Mouse (Mus musculus): ENCODE measurements around the gene St6galnac5. TPM values are rescaled to one million over a fixed set of nuclear protein-coding genes. Genes with fewer than 3 reads are reported as not detected.

Gene St6galnac5
- total and polyA plus RNA-seq, 3 experiments = 0.04 TPM; not detected in 2

GRCm38 (mm10) chr3:152831377-152831776, 150.7 kb downstream of the St6galnac5 start:
- Histone ChIP-seq H3K27ac (ENCODE audit: insufficient read depth, low read depth) (no peak overlapping the region), H3K36me3 (replicated peaks in 1 of 2; ENCODE audit: control insufficient read depth in 1 of 2, insufficient read depth in 1 of 2, low read length in 1 of 2) (no peaks in the 10 kb centered on the region), H3K4me1 (ENCODE audit: control insufficient read depth in 1 of 2, insufficient read depth in 2 of 2) (0 out of 4 replicates have a peak, but pooled peaks cover 0 to 2% of the 10 kb centered on the region in 2 experiments), H3K9ac (ENCODE audit: insufficient read depth, low read depth) (no peak overlapping the region), H3K27me3 (replicated peaks) (no peaks in the 10 kb centered on the region), H3K4me2 (ENCODE audit: insufficient read depth, low read depth, poor library complexity, severe bottlenecking) (no peak overlapping the region), H3K4me3 (replicated peaks in 1 of 3; ENCODE audit: low read depth in 2 of 3, low read length in 2 of 3, poor library complexity in 1 of 3) (no peak overlapping the region), H3K9me3 (replicated peaks; ENCODE audit: low read length) (peaks cover 2% of the 10 kb centered on the region), H3K79me2 (replicated peaks; ENCODE audit: control insufficient read depth, extremely low read depth, insufficient read depth, poor library complexity, severe bottlenecking) (no peaks in the 10 kb centered on the region)
- DNase-seq (ENCODE audit: extremely low read depth) = no peak
- dilution Hi-C loops (cut with MboI; ENCODE audit: extremely low pct_ligation_motif_present, extremely low pct_unique_long_range_greater_than_20kb, low sequenced_read_pairs) = no loop called here
- in situ Hi-C loops (cut with MboI; ENCODE audit: low pct_ligation_motif_present, low pct_unique_long_range_greater_than_20kb, low sequenced_read_pairs) = no loop called here
- TF ChIP-seq RCOR1 (conservative IDR thresholded peaks at IDR 0.05; ENCODE audit: low read depth, low read length) = no peak
- no peak for TF ChIP-seq BHLHE40 (IDR thresholded peaks at IDR 0.05; ENCODE audit: low read depth, low read length)
- TF ChIP-seq NRF1 (IDR thresholded peaks at IDR 0.05; ENCODE audit: low read depth, low read length) = no peak
- no peak for TF ChIP-seq MAZ (IDR thresholded peaks at IDR 0.05; ENCODE audit: low read depth, low read length)
- TF ChIP-seq GABPA (IDR thresholded peaks at IDR 0.05; ENCODE audit: insufficient replicate concordance, low read depth, low read length) = no peak
- TF ChIP-seq IRF4 (IDR thresholded peaks at IDR 0.05; ENCODE audit: low read depth, low read length) = no peak
- no peak for TF ChIP-seq PAX5 (IDR thresholded peaks at IDR 0.05; ENCODE audit: low read length)
- TF ChIP-seq TBP (conservative IDR thresholded peaks at IDR 0.05; ENCODE audit: low read depth, low read length) = no peak
- no peak for TF ChIP-seq ZMIZ1 (IDR thresholded peaks at IDR 0.05; ENCODE audit: low read depth, low read length)
- TF ChIP-seq MYC (IDR thresholded peaks at IDR 0.05; ENCODE audit: low read depth, low read length) = no peak
- TF ChIP-seq E2F4 (IDR thresholded peaks at IDR 0.05; ENCODE audit: insufficient replicate concordance, low read depth, low read length) = no peak
- TF ChIP-seq ZC3H11A (IDR thresholded peaks at IDR 0.05; ENCODE audit: low read depth, low read length) = no peak
- TF ChIP-seq POLR2AphosphoS2 (IDR thresholded peaks at IDR 0.05; ENCODE audit: low read depth, low read length) = no peak
- TF ChIP-seq TCF12 (IDR thresholded peaks at IDR 0.05; ENCODE audit: low read depth, low read length) = no peak
- no peak for TF ChIP-seq EP300 (IDR thresholded peaks at IDR 0.05; ENCODE audit: low read length)
- TF ChIP-seq USF2 (conservative IDR thresholded peaks at IDR 0.05; ENCODE audit: low read depth, low read length) = no peak
- no peak for TF ChIP-seq MAX (IDR thresholded peaks at IDR 0.05; ENCODE audit: low read length)
- TF ChIP-seq JUND (conservative IDR thresholded peaks at IDR 0.05; ENCODE audit: low read depth, low read length) = no peak
- TF ChIP-seq KAT2A (IDR thresholded peaks at IDR 0.05; ENCODE audit: insufficient replicate concordance, low read length) = no peak

GRCm38 (mm10) chr3:152821202-152821601, 160.8 kb downstream of the St6galnac5 start:
- Histone ChIP-seq H3K9me3 (replicated peaks; ENCODE audit: low read length) (no peaks in the 10 kb centered on the region), H3K9ac (ENCODE audit: insufficient read depth, low read depth) (no peak overlapping the region), H3K27me3 (replicated peaks) (no peaks in the 10 kb centered on the region), H3K4me1 (ENCODE audit: control insufficient read depth in 1 of 2, insufficient read depth in 2 of 2) (peaks cover 1 to 3% of the 10 kb centered on the region in 2 experiments; a peak in 3 of 4 replicates), H3K4me2 (ENCODE audit: insufficient read depth, low read depth, poor library complexity, severe bottlenecking) (no peak overlapping the region), H3K4me3 (replicated peaks in 1 of 3; ENCODE audit: low read depth in 2 of 3, low read length in 2 of 3, poor library complexity in 1 of 3) (no peak overlapping the region), H3K27ac (ENCODE audit: insufficient read depth, low read depth) (no peak overlapping the region), H3K36me3 (replicated peaks in 1 of 2; ENCODE audit: control insufficient read depth in 1 of 2, insufficient read depth in 1 of 2, low read length in 1 of 2) (no peaks in the 10 kb centered on the region), H3K79me2 (replicated peaks; ENCODE audit: control insufficient read depth, extremely low read depth, insufficient read depth, poor library complexity, severe bottlenecking) (no peaks in the 10 kb centered on the region)
- dilution Hi-C loops (cut with MboI; ENCODE audit: extremely low pct_ligation_motif_present, extremely low pct_unique_long_range_greater_than_20kb, low sequenced_read_pairs) = no loop called here
- in situ Hi-C loops (cut with MboI; ENCODE audit: low pct_ligation_motif_present, low pct_unique_long_range_greater_than_20kb, low sequenced_read_pairs) = no loop called here
- peak; percentile 37 for DNase-seq (ENCODE audit: extremely low read depth)
- TF ChIP-seq MXI1 (IDR thresholded peaks at IDR 0.05; ENCODE audit: low read depth, low read length) = 0 out of 2 replicates have a peak, but pooled peaks have one; percentile 33
- no peak for TF ChIP-seq NELFE (IDR thresholded peaks at IDR 0.05; ENCODE audit: low read depth, low read length)
- no peak for TF ChIP-seq PAX5 (IDR thresholded peaks at IDR 0.05; ENCODE audit: low read length)
- no peak for TF ChIP-seq USF2 (conservative IDR thresholded peaks at IDR 0.05; ENCODE audit: low read depth, low read length)

Measured in CH12.LX (cell line).